Mouse (Mus musculus) neural tube, embryonic 11.5 days (tissue): ENCODE measurements around the gene Lgsn. TPM values are rescaled to one million over a fixed set of nuclear protein-coding genes. Genes with fewer than 3 reads are reported as not detected.

Source experiments
- ATAC-seq: fragments of 200-750 bp; cut with Nextera tagmentation; 2 replicates; pipeline ENCODE4 v1.8.0; 2017; ENCODE audit warnings: moderate number of reproducible peaks, mild to moderate bottlenecking, moderate TSS enrichment, moderate library complexity; ENCODE audit not compliant: insufficient read depth, low FRiP score, low TSS enrichment
- DNase-seq: peaks from one replicate; pipeline ENCODE4 v3.0.0-alpha.2; 2015; ENCODE audit warnings: low spot score
- H3K27ac ChIP-seq: fragments of 300-500 bp; sonication (generic); 2 replicates; pipeline ENCODE4 v1.5.1; 2014; ENCODE audit warnings: low read depth, mild to moderate bottlenecking, low read length
- H3K27me3 ChIP-seq: fragments of 300-500 bp; sonication (generic); 2 replicates; pipeline ENCODE4 v1.6.1; 2014; ENCODE audit warnings: mild to moderate bottlenecking, low read length, mixed read lengths; ENCODE audit not compliant: control insufficient read depth, insufficient read depth
- H3K36me3 ChIP-seq: fragments of 300-500 bp; sonication (generic); 2 replicates; pipeline ENCODE4 v1.6.1; 2014; ENCODE audit warnings: mild to moderate bottlenecking, low read length, moderate library complexity, mixed read lengths; ENCODE audit not compliant: control insufficient read depth, insufficient read depth
- H3K4me1 ChIP-seq: fragments of 300-500 bp; sonication (generic); 2 replicates; pipeline ENCODE4 v1.6.1; 2014; ENCODE audit warnings: low read length, mixed read lengths; ENCODE audit not compliant: control insufficient read depth, insufficient read depth
- H3K4me2 ChIP-seq: fragments of 300-500 bp; sonication (generic); 2 replicates; pipeline ENCODE4 v1.6.1; 2014; ENCODE audit warnings: low read depth, mild to moderate bottlenecking, moderate library complexity
- H3K4me3 ChIP-seq: fragments of 300-500 bp; sonication (generic); 2 replicates; pipeline ENCODE4 v1.5.1; 2014; ENCODE audit warnings: low read depth, low read length
- H3K9ac ChIP-seq: fragments of 300-500 bp; sonication (generic); 2 replicates; pipeline ENCODE4 v1.6.1; 2014; ENCODE audit warnings: mild to moderate bottlenecking, low read length
- H3K9me3 ChIP-seq: fragments of 300-500 bp; sonication (generic); 2 replicates; pipeline ENCODE4 v1.6.1; 2016; ENCODE audit warnings: low read length; ENCODE audit not compliant: control insufficient read depth
- WGBS: fragments of 180-500 bp; shearing (Covaris S2); extraction: QIAGEN DNeasy Blood & Tissue Kit; methylation state at CpG from one replicate; pipeline ENCODE4 v1.1.7; 2014; 5-methylcytosine and 5-hydroxymethylcytosine counted together
- polyA plus RNA-seq: library from polyadenylated mRNA; unstranded; fragments of >200 nt; fragmentation: Nextera tagmentation; extraction: Ambion mirVana; gene quantifications from 2 replicates; pipeline ENCODE4 v1.2.1, GENCODE M21; 2014

Gene Lgsn
- polyA plus RNA-seq, 1 experiment from 2014 or later: not detected

- WGBS: 87% methylated on average over 3 of the region's 3 CpGs
- H3K27me3 ChIP-seq: no peaks in the 10 kb centered on the region
- no peaks in the 10 kb centered on the region for H3K36me3 ChIP-seq
- H3K9ac ChIP-seq: no peak overlapping the region
- H3K27ac ChIP-seq: no peak overlapping the region
- no peak for DNase-seq
- no peak overlapping the region for H3K4me2 ChIP-seq
- H3K4me1 ChIP-seq: no peaks in the 10 kb centered on the region
- H3K9me3 ChIP-seq: no peaks in the 10 kb centered on the region
- ATAC-seq: no peak
- no peak overlapping the region for H3K4me3 ChIP-seq
Observed at GRCm38 (mm10) chr1:31196959-31197358, 20.8 kb downstream of the Lgsn start.

- H3K4me3 ChIP-seq: no peak overlapping the region
- H3K4me1 ChIP-seq: no peaks in the 10 kb centered on the region
- no peaks in the 10 kb centered on the region for H3K9me3 ChIP-seq
- H3K27ac ChIP-seq: no peak overlapping the region
- no peak for ATAC-seq
- H3K36me3 ChIP-seq: no peaks in the 10 kb centered on the region
- 89% methylated on average over 10 of the region's 10 CpGs for WGBS
- no peak overlapping the region for H3K9ac ChIP-seq
- no peak for DNase-seq
- no peaks in the 10 kb centered on the region for H3K27me3 ChIP-seq
- no peak overlapping the region for H3K4me2 ChIP-seq
Observed at GRCm38 (mm10) chr1:31203771-31204170, 27.6 kb downstream of the Lgsn start.

- DNase-seq: no peak
- H3K4me2 ChIP-seq: no peak overlapping the region
- no peak overlapping the region for H3K4me3 ChIP-seq
- H3K36me3 ChIP-seq: no peaks in the 10 kb centered on the region
- no peak for ATAC-seq
- H3K27ac ChIP-seq: no peak overlapping the region
- H3K9me3 ChIP-seq: no peaks in the 10 kb centered on the region
- H3K27me3 ChIP-seq: no peaks in the 10 kb centered on the region
- 85% methylated on average over 7 of the region's 7 CpGs for WGBS
- no peak overlapping the region for H3K9ac ChIP-seq
- no peaks in the 10 kb centered on the region for H3K4me1 ChIP-seq
Observed at GRCm38 (mm10) chr1:31205346-31205745, 29.1 kb downstream of the Lgsn start.

GRCm38 (mm10) chr1:31205770-31206169, 29.6 kb downstream of the Lgsn start:
- Histone ChIP-seq H3K9ac (no peak overlapping the region), H3K9me3 (no peaks in the 10 kb centered on the region), H3K4me2 (no peak overlapping the region), H3K27me3 (no peaks in the 10 kb centered on the region), H3K4me1 (no peaks in the 10 kb centered on the region), H3K36me3 (no peaks in the 10 kb centered on the region), H3K4me3 (no peak overlapping the region), H3K27ac (no peak overlapping the region)
- WGBS: 79% methylated on average over 3 of the region's 3 CpGs
- no peak for ATAC-seq
- no peak for DNase-seq

GRCm38 (mm10) chr1:31210144-31210543, 33.9 kb downstream of the Lgsn start:
- H3K27me3 ChIP-seq: no peaks in the 10 kb centered on the region
- WGBS: 3% methylated on average over 5 of the region's 5 CpGs
- DNase-seq (peak; percentile 41), ATAC-seq (no peak)
- H3K27ac ChIP-seq: no peak overlapping the region
- no peak overlapping the region for H3K4me2 ChIP-seq
- no peaks in the 10 kb centered on the region for H3K9me3 ChIP-seq
- no peak overlapping the region for H3K4me3 ChIP-seq
- no peaks in the 10 kb centered on the region for H3K4me1 ChIP-seq
- no peaks in the 10 kb centered on the region for H3K36me3 ChIP-seq
- H3K9ac ChIP-seq: no peak overlapping the region

- Histone ChIP-seq H3K27ac (no peak overlapping the region), H3K4me1 (no peaks in the 10 kb centered on the region), H3K4me2 (no peak overlapping the region), H3K27me3 (no peaks in the 10 kb centered on the region), H3K36me3 (no peaks in the 10 kb centered on the region), H3K9me3 (no peaks in the 10 kb centered on the region), H3K9ac (no peak overlapping the region), H3K4me3 (no peak overlapping the region)
- no peak for ATAC-seq
- WGBS: 77% methylated on average over 1 of the region's 1 CpGs
- no peak for DNase-seq
Observed at GRCm38 (mm10) chr1:31214831-31215230, 38.6 kb downstream of the Lgsn start.

- Histone ChIP-seq H3K4me1 (no peaks in the 10 kb centered on the region), H3K27ac (no peak overlapping the region), H3K4me2 (no peak overlapping the region), H3K4me3 (no peak overlapping the region), H3K9ac (no peak overlapping the region), H3K36me3 (no peaks in the 10 kb centered on the region), H3K27me3 (no peaks in the 10 kb centered on the region), H3K9me3 (no peaks in the 10 kb centered on the region)
- no peak for DNase-seq
- whole genome bisulfite sequencing: 96% methylated on average over 4 of the region's 4 CpGs
- ATAC-seq: no peak
Observed at GRCm38 (mm10) chr1:31220599-31221250, 44.5 kb downstream of the Lgsn start.

GRCm38 (mm10) chr1:31222564-31222963, 46.4 kb downstream of the Lgsn start, which contains the start of the genes 4931428L18Rik and Pih1d3:
Gene 4931428L18Rik (minus strand): TSS chr1:31222684.
Gene Pih1d3 (plus strand): TSS chr1:31222838.
- no peak within 1 kb of the TSS for H3K27ac ChIP-seq
- WGBS: 85% methylated on average over 7 of the region's 7 CpGs
- H3K4me3 ChIP-seq: no peak within 1 kb of the TSS
- DNase-seq (no peak), ATAC-seq (no peak)
- H3K27me3 ChIP-seq: no peaks in the 10 kb centered on the region
- no peaks in the 10 kb centered on the region for H3K4me1 ChIP-seq
- H3K9me3 ChIP-seq: no peaks in the 10 kb centered on the region
- H3K9ac ChIP-seq: no peak within 1 kb of the TSS
- H3K36me3 ChIP-seq: no peaks in the 10 kb centered on the region
- H3K4me2 ChIP-seq: no peak within 1 kb of the TSS

GRCm38 (mm10) chr1:31233319-31234036, 57.3 kb downstream of the Lgsn start:
- no peaks in the 10 kb centered on the region for H3K36me3 ChIP-seq
- ATAC-seq: peak; percentile 80
- no peaks in the 10 kb centered on the region for H3K27me3 ChIP-seq
- DNase-seq: peak; percentile 38
- no peak overlapping the region for H3K4me3 ChIP-seq
- no peak overlapping the region for H3K9ac ChIP-seq
- H3K27ac ChIP-seq: no peak overlapping the region
- H3K9me3 ChIP-seq: no peaks in the 10 kb centered on the region
- no peak overlapping the region for H3K4me2 ChIP-seq
- H3K4me1 ChIP-seq: no peaks in the 10 kb centered on the region
